Mouse (Mus musculus) 416B (cell line): ENCODE data around the gene Nos1ap.

Experiments
- DNase-seq: peaks from one replicate; pipeline ENCODE4 v3.0.0; 2011; ENCODE audit warnings: low read depth

Gene Nos1ap

DNA sequence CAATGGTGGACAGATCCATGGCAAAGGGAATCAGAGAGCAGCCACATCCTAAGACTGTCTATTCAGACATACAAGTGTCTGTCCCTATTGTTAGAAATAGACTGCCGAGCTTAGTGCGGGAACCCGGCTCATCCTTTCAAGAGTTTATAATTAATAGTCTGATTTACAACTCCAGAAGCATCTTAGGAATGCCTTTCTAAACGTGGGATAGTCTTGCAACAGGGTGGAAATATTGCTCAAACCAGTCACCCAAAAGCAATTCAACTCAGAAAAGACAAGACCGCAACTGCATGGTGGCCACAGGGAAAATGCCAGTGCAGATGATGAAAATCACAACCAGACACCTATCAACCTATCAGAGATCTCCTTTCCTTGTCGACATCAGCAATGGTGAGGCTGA lies 173.5 kb downstream of the Nos1ap start:
- no peak for DNase-seq

DNA sequence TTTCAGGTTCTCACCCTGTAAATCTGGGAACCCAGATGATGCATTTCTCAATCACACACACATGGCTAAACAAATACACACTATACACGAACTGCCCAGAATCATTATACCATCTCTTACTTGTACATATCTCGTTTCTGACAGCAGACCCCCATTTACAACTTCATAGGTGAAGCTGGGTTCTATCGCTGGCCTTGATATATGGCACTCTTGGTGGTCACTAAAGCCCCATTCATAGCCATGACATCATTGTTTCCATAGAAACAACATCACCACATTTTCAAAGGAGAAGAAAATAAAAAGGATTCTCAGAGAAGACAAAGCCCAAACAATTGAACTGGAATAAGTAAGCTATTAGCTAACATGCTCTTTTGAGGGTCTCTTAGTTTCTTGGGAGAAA lies 174.3 kb downstream of the Nos1ap start:
- DNase-seq: no peak

- DNase-seq: no peak
Measured at GRCm38 (mm10) chr1:170410402-170411191, 179.1 kb downstream of the Nos1ap start.

- DNase-seq: no peak
Measured at GRCm38 (mm10) chr1:170409091-170409490, 180.6 kb downstream of the Nos1ap start.

GRCm38 (mm10) chr1:170406921-170407320 lies 182.7 kb downstream of the Nos1ap start:
- DNase-seq: no peak

DNA sequence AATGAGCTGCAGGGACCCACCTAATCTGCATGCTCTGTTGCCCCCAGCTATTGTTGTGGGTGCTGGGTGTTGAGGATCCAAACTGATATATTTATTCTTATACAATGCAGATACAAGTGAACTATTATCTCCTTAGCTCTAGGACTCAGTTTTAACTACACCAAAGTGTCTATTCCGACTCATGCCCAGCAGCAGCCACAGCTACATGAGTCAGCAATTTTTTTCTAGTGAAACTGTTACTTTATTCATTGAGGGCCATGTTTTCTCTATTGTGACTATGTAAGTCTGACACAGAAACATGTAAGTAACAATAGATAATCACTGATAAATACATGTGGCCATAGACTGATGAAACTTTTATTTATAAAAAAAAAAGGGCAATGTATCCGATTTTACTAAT lies 184.5 kb downstream of the Nos1ap start:
- DNase-seq: peak; percentile 58

GRCm38 (mm10) chr1:170402682-170403081 lies 187.0 kb downstream of the Nos1ap start:
- no peak for DNase-seq

- DNase-seq: no peak
Measured at GRCm38 (mm10) chr1:170398866-170399265, 190.8 kb downstream of the Nos1ap start.

DNA sequence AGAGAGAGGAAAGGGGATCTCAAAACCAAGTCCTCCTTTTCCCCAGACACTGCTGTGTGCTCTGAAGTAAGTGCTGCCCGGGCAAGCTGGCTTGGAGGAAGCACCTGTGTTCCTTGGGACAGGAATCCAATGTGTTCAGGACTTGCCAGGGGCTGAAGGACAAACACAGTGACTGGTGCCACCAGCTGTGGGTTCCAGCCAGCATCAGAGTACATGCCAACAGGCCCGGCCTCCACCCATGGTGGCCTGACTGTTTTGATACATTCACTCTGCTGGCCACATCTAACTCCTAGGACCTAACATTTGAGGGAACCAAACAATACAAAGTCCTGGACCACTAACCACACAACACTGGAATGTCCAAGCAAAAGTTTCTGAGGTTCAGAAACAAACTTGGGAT lies 194.6 kb downstream of the Nos1ap start:
- no peak for DNase-seq

- no peak for DNase-seq
Measured at GRCm38 (mm10) chr1:170394641-170395040, 195.0 kb downstream of the Nos1ap start.

DNA sequence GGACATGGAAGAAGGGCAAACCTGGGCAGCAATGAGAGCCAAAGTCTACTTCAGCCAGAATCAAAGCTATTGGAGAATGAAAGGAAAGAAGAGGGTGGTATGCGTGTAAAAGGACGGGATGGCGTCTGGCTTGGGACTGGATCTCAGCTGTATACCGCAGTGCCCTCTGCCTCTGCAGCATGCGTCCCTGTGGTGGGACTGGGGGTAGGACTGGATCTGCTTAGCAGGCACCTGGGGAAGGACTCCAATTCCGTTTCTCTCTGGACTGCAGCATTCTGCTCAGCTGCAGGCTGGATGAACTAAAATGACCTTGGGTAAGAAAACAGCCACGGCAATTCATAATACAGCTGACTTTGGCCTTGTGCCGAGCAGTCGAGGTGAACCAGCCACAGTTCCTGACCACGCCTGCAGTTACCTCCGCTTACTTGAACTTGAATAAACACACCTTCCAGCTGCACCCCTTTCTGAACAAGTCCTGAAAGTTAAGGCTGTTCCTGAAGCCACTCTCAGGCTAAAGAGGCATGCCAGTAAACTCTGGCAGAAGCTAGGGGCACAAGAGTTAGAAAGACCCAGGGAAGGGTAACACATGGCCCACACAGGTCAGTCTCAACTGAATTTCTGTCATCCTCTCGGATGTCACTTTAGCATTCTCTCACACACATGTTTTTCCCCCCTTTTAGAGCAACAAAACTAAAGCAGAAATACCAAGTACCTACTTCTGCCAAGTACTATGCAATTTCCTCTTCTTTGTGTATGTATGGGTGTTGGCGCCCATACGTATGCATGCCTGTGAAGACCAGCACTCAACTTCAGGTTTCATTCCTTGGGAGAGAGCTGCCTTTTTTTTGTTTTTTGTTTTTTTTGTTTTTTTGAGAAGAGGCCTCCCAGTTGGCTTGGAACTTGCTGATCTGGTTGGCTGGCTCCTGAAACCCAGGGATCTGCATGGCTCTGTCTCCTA lies 196.6 kb downstream of the Nos1ap start:
- DNase-seq: peak; percentile 29

GRCm38 (mm10) chr1:170387180-170387912 lies 202.3 kb downstream of the Nos1ap start:
- no peak for DNase-seq

DNA sequence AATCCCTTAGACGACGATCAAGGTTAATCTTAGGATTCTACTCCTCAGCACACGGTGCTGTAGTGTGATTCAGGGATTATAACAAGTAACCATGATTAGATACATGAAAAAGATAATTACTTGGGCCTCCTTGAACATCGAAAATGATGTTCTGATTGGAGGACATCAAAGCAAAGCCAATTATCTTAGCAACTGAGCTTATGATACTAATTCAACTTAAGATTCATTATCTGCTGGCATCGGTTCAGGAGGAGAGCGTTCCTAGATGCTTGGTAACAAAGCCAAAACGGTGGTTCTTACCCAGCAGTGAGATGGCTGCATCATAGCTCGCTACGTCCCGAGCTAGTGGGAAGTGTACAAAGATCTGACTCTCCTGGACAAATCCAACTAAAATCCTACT lies 204.2 kb downstream of the Nos1ap start:
- no peak for DNase-seq

DNA sequence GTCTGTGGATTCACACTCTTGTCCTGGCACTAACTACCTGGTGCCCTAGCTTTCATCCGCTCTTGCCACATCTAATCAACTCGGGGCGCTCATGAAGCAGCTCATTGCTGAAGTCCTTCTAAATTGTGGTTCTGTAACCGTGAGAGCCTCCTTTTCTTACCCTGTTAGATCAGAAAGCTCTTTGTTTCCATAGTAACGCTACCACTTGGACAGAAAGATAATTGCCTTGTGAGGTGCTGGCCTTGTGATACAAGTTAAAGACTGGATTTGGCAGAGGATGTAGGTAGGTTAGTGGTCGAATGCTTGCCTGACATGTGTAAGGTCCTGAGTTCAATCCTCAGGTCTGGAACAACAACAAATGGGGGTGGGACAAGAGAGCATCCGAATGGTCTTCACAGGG lies 206.1 kb downstream of the Nos1ap start:
- DNase-seq: no peak

DNA sequence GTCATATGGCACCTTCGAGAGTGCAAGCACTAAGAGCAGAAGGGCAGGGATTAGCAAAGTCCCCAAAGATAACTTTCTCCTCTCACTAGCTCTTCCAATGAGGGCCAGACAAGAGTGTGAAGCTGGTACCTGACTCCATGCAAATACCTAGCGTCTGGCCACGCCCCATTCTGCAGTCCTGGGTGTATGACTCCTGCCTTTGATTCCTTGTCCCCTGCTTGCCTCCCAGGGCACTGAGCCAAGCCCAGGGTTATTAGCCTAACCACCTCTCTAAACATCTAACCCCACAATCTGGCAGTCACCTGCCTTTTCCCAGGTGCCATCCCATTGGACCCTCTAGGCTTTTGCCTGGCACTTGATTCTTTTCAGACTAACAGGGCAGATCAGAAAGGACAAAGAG lies 208.2 kb downstream of the Nos1ap start:
- no peak for DNase-seq

DNA sequence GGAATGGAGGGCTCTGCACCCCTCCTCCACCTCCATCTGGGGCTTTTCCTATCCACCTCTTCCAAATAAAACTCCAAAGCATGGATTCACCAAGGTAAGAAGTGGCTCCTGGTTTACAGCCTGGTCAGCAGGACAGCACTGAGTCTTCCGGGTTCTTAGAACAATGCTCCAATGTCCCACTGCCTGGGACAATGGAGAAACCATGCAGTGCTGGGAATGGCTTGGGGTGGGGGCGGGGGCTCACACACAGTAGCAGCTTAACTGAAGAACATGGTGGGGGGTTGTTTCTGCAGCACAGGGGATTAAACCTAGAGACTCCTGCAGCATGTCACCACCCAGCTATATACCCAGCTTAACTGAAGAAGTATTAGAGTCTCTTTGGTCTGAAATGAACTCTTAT lies 209.2 kb downstream of the Nos1ap start:
- DNase-seq: no peak

DNA sequence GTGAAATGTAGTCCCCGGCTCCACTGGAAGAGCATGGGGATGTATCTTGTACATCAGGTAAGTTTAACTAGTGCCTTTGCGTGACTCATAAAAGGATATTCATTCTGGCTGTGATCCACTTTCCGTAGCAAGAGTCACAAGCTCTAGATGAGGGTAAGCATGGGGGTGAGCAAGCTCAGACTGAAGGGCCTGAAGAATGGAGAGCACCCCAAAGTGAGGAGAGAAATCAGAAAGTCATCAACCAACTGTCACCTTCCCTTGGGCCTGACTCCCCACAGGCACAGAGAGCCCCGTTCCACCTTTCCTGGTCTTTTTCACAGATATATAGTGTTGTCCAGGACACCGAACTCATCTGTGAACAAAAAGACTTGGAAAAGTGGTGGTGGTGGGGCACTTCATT lies 213.9 kb downstream of the Nos1ap start:
- DNase-seq: no peak

DNA sequence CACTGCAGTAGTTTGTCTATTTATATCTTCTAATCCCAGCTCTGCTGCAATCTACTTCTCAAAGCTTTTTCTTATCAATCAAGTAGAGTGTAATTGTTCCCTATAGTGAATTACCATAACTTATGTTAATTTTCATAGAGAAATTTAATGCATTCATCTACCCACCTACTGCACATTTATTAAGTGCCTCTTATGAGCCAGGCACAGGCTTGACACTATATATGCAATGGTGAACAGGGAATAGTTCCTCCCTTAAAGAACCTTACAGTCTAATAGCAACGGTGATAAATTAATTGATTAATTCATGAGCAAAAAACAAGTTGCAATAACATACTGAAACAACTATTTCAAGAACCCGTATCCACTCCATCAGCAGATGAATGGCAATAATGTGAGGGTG lies 215.9 kb downstream of the Nos1ap start:
- no peak for DNase-seq

- no peak for DNase-seq
Measured at GRCm38 (mm10) chr1:170371191-170371792, 218.4 kb downstream of the Nos1ap start.

GRCm38 (mm10) chr1:170368864-170369263 lies 220.8 kb downstream of the Nos1ap start:
- no peak for DNase-seq

DNA sequence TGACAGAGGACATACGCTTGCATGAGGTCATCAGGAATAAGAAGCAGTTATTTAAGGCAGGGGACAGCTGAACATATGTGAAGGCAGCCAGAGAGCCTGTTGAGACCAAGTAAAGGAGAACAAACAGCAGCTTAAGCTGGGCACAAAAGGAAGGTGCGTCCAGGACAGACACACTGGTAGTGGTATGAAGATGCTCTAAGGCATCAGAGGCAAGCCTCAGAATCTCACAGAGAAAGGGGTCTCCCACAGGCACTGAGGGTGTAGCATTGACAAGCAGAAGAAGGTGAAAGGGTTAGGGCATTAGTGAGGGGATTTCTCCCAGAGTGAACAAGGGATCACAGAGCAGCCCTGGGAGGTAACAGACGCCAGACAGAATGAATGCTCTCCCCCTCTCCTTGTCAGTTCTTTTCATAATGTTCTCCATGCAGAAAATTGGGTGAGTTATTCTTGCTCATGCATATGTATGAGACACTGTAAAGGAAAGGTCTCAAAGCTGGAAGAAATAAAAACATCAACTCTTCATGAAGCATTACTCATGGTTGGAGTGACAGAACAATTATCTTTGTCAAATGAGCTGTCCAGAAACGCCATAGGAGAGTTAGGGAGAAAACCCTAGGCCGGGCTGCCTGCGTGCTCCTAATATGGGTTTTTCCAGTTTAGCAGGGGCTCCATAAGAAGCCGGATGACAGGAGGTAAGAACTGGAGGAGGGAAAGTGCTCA lies 222.5 kb downstream of the Nos1ap start:
- DNase-seq: no peak
